Mouse (Mus musculus) embryonic fibroblast, embryonic 13.5 days (primary cell): Measurements from ENCODE around the gene Utp3.

Experiments used
- CTCF ChIP-seq: IDR thresholded peaks from 2 replicates; pipeline ENCODE4 v1.5.1; 2011; ENCODE audit warnings: mild to moderate bottlenecking, control low read depth, low read length, moderate library complexity, borderline replicate concordance; ENCODE audit not compliant: insufficient read depth
- POLR2A ChIP-seq: IDR thresholded peaks from 2 replicates; pipeline ENCODE4 v1.6.1; 2011; ENCODE audit warnings: low read depth, mild to moderate bottlenecking, control low read depth, low read length, moderate library complexity

DNA sequence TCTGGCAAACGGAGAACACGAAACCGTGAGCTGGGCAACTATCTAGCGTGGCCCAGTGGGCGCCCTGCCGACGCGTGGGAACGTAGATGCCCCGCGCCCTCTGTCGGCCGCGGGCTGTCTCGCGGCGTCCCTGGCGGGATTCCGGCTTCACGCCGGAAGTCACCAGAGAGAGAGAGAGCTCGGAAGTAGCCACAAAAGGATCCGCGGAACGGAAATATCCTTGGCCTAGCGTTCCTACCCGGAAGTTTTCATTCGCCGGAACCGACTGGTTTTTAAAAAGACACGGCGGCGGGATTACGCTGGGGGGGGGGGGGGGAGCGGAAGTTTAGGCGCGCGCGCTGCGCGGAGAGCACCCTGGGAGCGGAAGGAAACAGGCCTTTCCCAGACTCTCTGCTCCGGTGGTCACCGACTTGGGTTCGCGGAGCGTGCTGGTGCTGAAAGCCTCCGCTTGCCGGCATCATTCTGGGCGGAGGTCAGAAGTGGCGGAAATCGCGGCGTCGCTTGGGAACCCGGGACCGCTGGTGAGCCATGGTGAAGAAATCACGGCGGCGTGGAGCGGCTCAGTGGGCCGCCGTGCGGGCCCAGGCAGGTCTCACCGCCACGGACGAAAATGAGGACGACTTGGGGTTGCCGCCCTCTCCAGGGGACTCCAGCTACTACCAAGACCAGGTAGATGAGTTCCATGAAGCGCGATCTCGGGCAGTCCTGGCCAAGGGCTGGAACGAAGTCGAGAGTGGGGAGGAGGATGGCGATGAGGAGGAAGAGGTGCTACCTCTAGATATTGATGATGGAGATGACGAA lies at the start of gene Utp3:
- TF ChIP-seq CTCF (peak; percentile 71), POLR2A (peak; percentile 91)
